Mouse (Mus musculus) induced T-regulatory cell, adult 2 months (primary cell): Measurements from ENCODE around the gene Sv2c.
"Not testable (repeated sequence)": the region's sequence is repeated elsewhere in the genome, so short reads cannot be mapped to it uniquely, and the experiment has no call there.

Experiments used
- DNase-seq: peaks from one replicate; pipeline ENCODE4 v3.0.0-alpha.2; 2012; ENCODE audit warnings: low read depth

Sv2c gene

DNA sequence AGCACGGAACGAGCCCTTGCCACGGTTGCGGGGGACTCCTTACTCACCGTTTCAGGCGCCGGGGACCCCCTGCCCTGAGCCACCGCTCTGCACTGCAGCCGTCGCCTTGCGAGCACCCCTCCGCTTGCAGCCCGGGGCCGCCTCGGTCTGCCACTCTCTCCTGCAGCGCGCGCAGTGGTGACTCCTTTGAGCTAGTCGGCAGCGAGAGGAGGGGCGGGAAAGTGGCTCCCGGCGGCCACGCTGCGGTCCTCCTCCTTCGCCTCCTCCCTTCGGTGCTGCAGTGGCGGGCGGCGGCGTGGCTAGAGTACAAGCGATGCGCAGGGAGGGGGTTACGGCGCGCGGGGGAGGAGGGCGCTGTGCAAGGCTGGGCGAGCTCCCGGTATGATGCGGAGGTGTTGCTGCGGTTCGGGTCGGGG lies at the start of gene Sv2c:
Gene Sv2c, minus strand, starts transcription at position 177 of the 416 bp plus-strand sequence.
- DNase-seq, result peak; percentile 14

- no peak for DNase-seq
These were observed 48.3 kb upstream of the Sv2c start for GRCm38 (mm10) chr13:96180671-96181161.

GRCm38 (mm10) chr13:96175591-96176212 lies 43.3 kb upstream of the Sv2c start:
- no peak for DNase-seq

GRCm38 (mm10) chr13:96173686-96174085 lies 41.3 kb upstream of the Sv2c start:
- DNase-seq, result no peak

DNA sequence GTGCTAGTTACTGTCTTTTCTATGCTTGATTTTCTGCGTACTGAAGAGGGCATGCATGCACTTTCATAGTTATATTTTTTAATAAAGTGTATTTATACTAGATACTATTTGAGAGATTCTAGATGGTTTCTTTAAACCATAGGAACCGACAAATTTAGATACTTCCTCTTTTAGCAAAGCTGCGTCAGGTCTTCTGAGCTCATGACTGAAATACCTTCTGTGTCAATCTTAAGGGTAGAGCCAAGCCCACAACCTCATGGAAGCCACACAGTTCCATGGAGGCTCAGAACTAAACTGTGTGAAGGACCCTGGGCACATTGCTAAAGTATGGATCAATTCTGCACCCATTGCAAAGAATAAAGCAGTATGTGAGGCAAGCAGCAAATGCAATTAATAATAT lies 39.9 kb upstream of the Sv2c start:
- DNase-seq, result no peak

GRCm38 (mm10) chr13:96168991-96169665 lies 36.8 kb upstream of the Sv2c start:
- DNase-seq, result no peak

GRCm38 (mm10) chr13:96166593-96166992 lies 34.2 kb upstream of the Sv2c start:
- no peak for DNase-seq

- DNase-seq, result no peak
These were observed 1.2 kb upstream of the Sv2c start for GRCm38 (mm10) chr13:96133363-96134100.

GRCm38 (mm10) chr13:96132833-96133232 lies 456 bp upstream of the Sv2c start:
- no peak for DNase-seq

- DNase-seq, result no peak
These were observed 466 bp downstream of the Sv2c start for GRCm38 (mm10) chr13:96131911-96132310.

DNA sequence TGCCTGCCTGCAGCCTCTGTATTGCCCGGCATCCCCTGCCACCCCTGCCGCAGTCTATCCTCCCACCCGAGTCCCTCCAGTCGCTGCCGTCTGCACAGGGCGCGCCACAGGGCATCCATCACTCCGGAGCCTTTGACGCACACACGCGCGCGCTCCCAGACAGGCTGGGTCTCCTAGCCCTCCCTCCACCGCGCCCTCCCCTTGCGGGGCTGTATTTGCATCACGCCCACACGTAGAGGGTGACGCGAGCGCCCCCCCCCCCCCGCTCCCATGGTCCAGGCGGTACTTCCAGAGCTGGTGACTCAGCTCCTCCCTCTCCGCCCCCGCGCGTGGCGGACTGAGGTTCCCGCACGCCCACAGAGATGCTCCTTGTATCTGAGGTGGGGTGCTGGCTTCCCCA lies 1.3 kb downstream of the Sv2c start:
- DNase-seq, result peak; percentile 8

GRCm38 (mm10) chr13:96129081-96129480 lies 3.3 kb downstream of the Sv2c start:
- DNase-seq, result no peak

GRCm38 (mm10) chr13:96126669-96127068 lies 5.7 kb downstream of the Sv2c start:
- no peak for DNase-seq

DNA sequence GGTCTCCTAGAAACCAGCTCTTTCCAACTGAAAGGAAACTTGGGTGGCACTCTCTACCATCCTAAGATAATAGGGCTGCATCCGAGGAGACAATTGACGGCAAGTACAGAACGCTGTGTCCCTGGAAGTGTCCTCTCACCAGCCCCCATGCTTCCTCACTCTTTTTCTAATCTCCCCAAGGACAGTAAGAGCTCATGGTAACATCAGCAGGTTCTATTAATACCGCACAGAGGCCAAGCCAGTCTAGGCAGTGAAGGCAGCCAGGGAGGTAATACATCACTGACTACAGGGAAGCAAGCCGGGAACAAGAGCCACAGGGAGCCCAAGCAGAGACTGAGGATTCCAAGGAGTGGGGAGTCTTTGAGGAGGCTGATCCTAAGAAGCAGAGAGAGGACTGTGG lies 7.4 kb downstream of the Sv2c start:
- DNase-seq, result no peak

- DNase-seq, result no peak
These were observed 19.7 kb downstream of the Sv2c start for GRCm38 (mm10) chr13:96112711-96113110.

- no peak for DNase-seq
These were observed 21.6 kb downstream of the Sv2c start for GRCm38 (mm10) chr13:96110767-96111166.

GRCm38 (mm10) chr13:96106367-96106766 lies 26.0 kb downstream of the Sv2c start:
- peak; percentile 21 for DNase-seq

DNA sequence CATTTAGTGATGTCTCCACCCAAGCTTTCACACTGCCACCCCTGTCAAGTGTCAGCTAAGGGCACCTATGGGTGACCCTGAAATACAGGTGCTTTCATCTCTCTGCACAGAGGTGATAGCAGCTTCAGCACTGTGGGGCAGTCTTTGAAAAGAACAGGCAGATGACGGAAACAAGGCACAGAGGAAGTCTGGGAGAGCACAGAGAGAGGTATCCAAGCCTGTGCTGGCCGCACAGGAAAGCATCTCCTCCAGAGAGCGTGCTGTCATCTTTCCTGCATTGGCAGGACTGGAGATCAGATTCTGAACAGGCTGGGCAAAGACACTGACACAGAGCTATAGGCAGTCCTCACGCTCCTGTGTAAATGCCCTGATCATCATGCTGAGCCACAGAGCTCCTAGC lies 41.4 kb downstream of the Sv2c start:
- DNase-seq, result no peak

DNA sequence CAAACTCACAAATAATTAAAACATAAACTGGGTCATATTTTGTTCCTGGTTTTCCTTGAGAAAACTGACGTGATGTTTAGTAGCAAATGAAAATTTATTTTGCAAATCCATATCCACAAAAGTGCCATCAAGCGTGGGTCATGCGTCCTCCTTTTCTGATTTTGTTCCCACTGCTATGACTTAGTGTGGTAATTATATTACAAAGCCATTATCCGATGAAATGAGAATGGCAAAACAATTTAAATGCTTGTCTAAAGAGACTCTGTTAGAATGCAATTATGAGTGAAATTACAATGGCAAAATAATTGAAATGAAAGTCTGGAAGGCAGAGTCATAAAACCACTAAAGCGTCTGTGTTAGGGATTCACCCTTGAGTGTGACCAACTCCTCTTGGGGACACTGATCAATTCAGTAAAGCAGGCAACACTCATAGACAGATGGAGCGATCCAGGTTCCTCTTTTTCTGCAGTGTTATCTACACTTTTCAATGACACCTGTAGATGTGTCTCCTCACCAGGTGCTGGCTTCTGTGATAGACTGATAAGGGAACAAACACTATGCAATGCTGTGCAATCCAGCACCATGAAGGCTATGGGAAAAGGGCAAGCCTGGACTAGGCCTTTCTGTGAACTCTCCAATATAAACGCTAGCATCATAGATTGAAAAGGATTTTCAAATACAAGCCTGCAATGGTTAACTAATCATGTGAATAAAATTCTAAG lies 46.6 kb downstream of the Sv2c start:
- DNase-seq, result no peak

DNA sequence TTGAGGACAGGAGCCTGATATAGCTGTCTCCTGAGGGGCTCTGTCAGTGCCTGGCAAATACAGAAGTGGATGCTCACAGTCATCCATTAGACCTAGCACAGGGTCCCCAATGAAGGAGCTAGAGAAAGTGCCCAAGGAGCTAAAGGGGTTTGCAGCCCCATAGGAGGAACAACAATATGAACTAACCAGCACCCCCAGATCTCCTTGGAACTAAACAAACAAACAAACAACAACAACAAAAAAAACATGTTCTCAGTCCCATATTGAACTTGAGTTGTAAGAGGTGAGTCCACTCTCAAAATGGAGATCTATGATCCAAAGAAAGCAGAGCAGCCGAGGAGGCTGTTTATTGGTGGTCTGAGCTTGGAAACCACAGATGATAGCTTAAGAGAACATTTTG lies 50.6 kb downstream of the Sv2c start, which contains the start of gene Gm17190:
Gene Gm17190, plus strand, starts transcription at position 301 of the 400 bp plus-strand sequence.
- not testable (repeated sequence) for DNase-seq

DNA sequence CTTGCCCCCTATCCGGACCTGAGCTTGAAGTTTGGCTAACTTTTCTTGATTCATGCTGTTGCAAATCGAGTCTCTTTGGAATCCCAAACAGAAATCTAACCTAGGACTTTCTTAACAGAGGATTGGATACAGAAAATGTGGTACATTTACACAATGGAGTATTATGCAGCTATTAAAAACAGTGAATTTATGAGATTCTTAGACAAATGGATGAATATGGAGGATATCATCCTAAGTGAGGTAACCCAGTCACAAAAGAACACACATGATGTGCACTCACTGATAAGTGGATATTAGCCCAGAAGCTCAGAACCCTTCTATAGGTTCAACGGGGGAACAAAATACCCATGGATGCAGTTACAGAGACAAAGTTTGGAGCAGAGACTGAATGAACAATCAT lies 51.1 kb downstream of the Sv2c start, which contains the start of gene Gm20075:
Gene Gm20075, minus strand, starts transcription at position 101 of the 400 bp plus-strand sequence.
- not testable (repeated sequence) for DNase-seq

GRCm38 (mm10) chr13:96073555-96073954 lies 58.8 kb downstream of the Sv2c start:
- no peak for DNase-seq
